In the genomic region with DNA sequence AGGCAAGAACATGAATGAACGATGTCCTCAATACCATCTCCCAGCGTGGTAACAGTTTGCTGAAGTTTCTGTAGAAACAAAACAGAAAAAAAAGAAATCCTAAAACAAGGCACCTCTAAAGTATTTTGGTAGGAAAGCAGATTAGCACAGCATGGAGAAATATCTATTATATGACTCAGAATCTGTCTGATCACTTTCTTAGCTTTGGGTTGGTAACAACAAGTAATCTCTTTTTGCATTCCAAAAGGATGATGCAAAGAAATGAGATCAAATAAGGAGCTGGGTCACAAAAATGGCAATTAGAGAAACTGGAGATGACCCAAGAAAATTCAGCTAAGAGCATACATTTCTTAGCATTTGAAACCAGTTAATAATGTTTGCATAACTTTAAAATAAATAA, we compare ENCODE assay signal across 25 mouse cellular contexts.
"Had no signal": no experiment of that assay in that cellular context is flagged by ENCODE, and none has a peak within 500 bp of the region (broad histone marks: within the 10 kb centered on the region; RNA-seq: fewer than 3 reads in every experiment).

No protein-coding gene starts in this region.

- ATAC-seq: forebrain, embryonic 13.5 days; forebrain, embryonic 14.5 days; forebrain, embryonic 15.5 days; forebrain, embryonic 16.5 days; forebrain, postnatal 0 days had no signal

- H3K4me3 ChIP-seq: embryonic facial prominence, embryonic 10.5 days; embryonic facial prominence, embryonic 12.5 days; embryonic facial prominence, embryonic 13.5 days; embryonic facial prominence, embryonic 15.5 days; erythroblast, embryonic 14.5 days; forebrain, embryonic 10.5 days; forebrain, embryonic 12.5 days; forebrain, embryonic 13.5 days; forebrain, embryonic 15.5 days; gastrocnemius, adult 2 months; heart, adult 2 months; heart, embryonic 10.5 days; heart, embryonic 12.5 days had no signal

- H3K36me3 ChIP-seq: embryonic facial prominence, embryonic 10.5 days; embryonic facial prominence, embryonic 12.5 days; embryonic facial prominence, embryonic 13.5 days; embryonic facial prominence, embryonic 15.5 days; forebrain, embryonic 10.5 days; forebrain, embryonic 12.5 days; forebrain, embryonic 15.5 days; heart, embryonic 10.5 days; heart, embryonic 12.5 days had no signal

- DNase-seq: cerebellum, postnatal 14 days; cerebellum, postnatal 25 days; cerebellum, postnatal 36 days; embryo, embryonic 11 days; forebrain, postnatal 0 days; gastrocnemius, adult 2 months; gastrocnemius, postnatal 10 days; gastrocnemius, postnatal 25 days; gastrocnemius, postnatal 36 days; heart, adult 11 months; heart, adult 18-20 months; heart, adult 2 months had no signal

- H3K27me3 ChIP-seq: embryonic facial prominence, embryonic 12.5 days; embryonic facial prominence, embryonic 13.5 days; embryonic facial prominence, embryonic 15.5 days; forebrain, embryonic 12.5 days; forebrain, embryonic 13.5 days; forebrain, embryonic 15.5 days; heart, embryonic 12.5 days had no signal
